Mouse (Mus musculus): Measurements from ENCODE around the gene Dld.

Gene Dld

DNA sequence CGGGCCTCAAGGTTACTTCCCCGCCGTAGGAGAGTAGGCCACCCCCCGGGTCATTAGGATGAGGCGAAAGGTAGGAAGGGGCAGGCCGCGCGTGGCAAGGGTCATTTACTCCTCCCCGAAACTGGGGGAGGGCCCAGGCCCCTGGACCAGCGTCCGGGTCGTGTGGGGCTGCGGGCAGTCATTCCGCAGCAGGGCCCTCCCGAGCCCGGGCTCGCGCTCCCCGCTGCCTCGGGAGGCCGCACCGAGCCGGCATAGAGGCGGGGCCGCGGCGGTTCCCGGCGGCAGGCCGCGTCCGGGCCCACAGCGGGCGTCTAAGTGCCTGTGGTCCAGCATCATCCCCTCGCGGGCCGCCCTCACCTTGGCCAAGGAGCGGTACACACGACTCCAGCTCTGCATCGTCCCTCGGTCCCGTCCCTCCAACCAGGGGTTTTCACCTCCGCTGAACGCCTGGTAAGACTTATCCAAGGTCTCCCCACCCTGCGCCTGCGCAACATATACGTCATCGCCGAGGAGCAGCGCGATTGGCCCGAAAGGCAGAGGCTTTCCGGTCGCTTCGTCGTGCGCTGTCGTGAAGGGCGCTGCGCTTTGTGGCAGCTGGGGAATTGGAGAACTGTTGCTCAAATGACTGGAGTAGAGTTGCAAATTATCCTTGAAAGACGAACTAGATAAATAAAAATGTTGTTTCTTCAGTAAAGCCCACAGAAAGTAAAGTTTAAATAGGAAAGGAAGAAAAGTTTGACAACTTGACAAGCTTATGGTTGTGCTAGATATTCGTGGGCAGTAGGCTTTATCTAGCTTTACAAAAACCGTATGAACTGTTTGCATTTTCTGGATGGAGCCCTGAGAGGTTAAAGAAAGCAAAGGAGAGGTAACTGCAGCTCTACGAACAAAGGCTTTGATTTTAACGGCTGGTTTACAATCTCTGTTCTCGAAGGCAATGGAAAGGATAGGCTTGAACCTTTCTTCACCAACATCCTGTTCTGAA, at the start of gene Dld:
TSS of gene Dld (minus strand) at position 510 of the 985 bp plus-strand sequence.
- peak; percentile 96 for DNase-seq

DNA sequence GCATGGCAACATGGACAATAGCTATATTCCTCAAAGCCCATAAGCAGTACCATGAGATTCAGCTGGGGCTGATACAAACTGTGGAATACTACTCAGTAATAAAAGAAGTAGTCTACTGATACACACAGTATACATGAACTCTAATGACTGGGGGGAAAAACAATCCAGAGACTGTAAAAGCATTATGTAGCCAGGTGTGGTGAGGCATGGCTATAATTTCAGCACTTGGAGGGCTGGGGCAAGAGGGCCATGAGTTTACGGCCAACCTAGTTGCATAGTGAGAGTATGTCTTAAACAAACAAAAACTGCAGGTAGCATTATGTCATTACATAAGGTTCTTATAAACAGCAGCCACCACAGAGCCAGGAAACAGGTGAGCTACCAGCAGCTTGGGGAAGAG, 49.6 kb upstream of the Dld start:
- no peak for DNase-seq

DNA sequence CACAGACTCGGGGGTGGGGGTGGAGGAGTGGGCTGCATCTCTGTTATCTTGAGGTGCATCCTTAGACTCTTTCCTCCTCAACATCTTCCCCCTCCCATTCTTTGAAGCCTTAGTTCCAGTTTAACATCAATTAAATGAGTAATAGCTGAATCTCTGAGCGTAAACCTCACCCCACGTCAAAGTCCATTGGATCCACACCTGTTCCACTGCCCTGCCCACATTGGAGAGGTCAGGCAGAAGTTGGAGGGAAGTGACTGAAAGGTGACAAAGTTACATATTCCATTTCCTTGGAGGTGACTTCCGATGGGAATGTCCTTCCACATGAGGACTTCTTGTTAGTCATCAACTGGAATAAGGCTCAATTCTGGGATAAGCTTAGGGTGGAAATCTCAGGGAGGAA, 46.5 kb upstream of the Dld start:
- DNase-seq, result no peak

DNA sequence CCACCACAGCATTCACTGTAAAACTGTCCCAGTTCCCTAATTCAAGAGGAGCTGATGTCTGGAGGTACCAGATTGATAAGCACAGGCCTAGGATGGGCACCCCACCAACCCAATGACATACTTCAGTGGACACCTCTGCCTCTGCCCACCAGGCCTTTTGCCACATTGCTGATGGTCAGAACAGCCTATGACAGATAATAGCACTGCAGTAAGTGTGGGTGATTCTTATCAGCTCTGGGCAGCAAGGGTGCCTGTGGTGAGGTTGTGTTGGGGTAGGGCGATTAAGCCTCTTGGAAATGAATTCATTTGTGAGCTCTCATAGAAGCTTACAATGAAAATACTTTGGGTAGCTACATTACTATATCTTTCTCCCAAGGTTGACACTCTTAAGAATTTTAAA, 44.6 kb upstream of the Dld start:
- DNase-seq, result no peak

DNA sequence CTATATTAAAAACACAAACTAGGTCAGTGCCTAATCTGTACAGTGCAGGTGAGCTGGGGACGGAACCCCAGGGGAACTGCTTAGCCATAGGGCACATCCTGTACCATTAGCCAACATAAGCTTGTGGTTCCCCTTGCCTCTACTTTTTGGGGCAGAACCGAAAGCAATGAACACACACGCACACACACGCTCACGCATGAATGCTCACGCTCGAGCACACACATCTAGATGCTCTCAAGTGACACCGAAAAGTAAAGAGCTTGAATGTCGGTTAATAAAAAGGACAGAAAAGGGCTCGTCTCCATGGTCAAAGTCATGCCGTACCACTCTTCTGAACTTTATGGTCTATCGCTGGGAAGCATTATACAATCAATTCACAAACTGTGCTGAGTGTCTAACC, 40.4 kb upstream of the Dld start:
- DNase-seq, result no peak

DNA sequence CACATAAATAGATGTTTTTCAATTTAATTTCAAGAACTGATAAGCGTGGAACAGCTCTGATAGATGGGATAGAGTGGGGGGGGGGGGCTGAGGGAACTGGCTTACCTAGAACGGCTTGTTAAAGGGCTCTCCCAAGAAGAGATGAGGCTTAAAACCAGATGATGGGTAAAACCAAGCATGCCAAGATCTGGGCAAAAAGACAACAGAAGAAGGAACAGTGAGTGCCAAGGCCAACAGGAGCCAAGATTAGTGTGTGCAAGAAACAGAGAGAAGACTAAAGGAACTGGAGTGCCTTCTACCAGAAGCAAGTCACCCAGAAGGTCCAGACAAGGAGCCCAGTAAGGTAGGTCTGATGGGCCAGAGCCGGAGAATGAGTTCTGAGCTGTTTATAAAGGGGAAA, 39.3 kb upstream of the Dld start, which contains the start of gene Slc26a3:
TSS of gene Slc26a3 (plus strand) at position 301 of the 400 bp plus-strand sequence.
- DNase-seq, result no peak

DNA sequence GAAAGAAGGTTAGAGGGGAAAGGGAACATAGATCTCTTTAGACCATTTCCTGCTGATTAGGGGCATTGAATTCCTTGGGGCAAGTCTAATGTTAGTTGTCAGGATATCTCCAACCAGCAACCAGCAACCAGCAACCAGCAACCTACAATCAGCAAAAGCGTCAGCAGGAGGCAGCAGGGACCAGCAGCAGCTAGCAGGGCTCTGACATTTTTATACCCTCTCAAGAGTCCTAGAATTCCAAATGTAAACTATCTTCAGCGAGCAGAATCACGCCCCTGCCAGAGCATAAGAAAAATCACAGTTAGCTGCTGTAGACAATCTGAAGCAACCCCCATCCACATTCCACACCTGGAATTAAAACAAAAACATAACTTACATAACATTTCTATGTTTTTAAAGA, 36.0 kb upstream of the Dld start:
- DNase-seq, result no peak

DNA sequence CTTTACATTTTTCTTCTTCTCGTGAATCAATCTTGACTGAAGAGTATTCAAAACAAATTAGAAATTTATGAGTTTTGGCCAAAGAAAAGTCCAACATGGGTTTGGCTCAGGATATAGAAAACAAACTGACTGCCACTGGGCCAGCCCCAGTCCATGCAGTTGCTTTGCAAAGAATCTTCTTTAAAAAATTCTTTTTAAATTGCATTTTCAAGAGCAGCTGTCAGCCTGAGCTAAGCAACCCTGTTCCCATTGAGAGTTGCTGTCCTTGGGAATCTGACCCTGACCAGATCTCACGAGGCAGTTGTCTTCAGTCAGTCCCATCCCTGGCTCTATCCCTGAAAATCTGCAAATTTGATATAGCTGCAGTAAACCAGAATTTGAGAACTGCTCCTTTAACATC, 31.2 kb upstream of the Dld start:
- no peak for DNase-seq

DNA sequence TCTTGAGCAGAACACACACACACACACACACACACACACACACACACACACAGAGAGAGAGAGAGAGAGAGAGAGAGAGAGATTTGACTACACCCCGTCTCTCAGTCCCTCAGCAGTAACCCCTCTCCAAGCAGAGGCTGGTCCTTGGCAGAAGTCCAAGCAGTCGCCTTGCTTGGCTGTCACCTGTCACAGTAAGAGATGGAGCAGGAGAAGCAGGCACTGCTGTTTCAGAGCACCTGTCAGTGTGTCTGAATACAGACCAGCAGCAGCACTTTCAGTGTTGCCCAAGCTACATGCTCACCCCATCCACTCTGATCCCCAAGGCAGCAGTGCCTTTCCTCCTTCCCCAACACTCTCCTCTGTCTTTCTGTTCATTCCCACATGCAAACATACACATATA, 29.6 kb upstream of the Dld start:
- no peak for DNase-seq

DNA sequence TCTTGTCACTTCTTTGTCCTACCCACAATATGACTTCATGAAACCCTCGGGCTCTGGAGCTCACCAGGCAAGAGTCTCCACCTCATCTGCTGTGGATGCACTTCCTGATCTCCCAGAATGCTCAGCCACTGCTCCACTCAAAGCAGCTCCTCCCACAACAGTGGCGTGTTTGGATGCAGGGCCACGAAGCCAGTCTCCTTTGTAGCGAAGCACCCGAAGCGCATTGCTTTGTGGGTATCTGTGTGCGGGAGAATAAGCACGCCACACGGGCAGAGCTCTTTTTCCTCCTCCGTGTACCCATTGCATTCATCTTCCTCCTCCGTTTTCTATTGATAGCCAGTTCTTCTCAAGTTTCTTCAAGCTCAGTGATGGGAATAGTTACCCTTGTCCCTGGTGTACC, 26.0 kb upstream of the Dld start:
- no peak for DNase-seq

DNA sequence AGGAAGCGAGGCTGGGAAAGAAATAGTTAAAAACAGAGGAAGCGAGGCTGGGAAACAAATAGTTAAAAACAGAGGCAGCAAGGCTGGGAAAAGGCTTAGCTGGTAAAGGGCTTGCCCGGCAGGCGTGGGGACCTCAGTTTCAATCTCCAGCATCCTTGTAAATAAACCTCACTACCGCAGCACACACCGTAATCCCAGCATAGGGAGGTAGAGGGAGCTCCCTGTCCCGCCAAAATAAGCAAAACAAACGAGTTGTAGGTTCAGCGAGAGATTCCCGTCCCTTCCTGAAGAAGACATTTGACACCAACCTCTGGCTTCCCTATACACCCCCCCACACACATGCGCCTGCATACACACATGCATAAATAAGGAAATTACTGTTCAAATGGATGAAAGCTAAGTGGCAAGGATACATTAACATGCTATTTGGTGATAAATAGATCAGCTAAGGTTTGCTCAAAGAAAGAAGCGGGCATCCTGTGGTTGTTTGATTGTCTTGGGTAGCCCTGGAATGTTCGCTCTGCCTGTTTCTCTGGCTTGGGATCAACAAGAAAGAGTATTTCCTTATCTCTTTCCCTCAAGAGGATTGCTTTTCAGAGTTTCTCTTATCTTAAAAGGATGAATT, 25.2 kb upstream of the Dld start:
- DNase-seq, result no peak

DNA sequence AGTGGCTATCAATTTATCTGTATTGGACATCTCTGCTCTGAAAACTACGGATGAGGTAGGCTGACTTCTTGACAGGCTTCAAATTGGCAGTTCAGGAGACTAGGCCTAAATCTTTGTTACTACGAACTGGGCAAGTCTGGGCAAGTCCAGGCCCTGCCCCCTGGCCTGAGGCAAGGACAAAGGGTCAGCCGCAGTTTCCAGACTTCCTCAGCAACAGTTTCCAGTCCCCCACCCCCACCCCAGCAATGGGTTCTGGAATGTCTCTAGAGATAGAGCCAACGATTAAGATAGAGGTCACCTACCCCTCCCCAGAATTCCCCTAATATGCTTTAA, 24.0 kb upstream of the Dld start:
- DNase-seq, result no peak

DNA sequence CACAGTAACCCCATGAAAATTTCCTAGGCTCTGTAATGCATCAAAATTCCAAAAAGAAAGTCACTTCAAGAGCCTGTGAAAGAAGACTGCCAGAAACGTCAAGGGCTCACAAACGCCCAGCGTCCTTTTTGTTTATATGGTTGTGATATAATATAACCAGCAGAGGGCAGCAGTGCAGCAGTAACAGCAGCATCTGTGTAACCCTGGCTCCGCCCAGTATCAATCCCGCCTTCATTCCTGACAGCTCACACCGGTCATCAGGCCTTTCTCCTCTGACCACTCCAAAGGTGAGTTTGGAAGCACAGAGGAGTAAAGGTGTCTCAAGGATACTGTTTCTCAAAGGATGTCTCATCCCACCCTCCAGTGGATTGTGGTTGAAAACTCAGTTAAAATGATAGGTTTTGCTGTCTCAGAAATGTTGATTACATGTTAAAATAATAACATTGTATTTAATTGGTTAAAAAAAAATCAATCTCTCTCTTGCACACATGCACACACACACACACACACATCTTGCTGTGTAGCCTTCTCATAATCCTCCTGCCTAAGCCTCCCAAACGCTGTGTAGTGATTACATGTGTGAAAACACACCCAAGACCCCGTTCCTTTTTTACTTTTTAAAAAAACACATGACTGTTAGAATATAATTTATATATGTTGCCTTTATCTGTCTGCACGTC, 23.5 kb upstream of the Dld start:
- peak; percentile 69 for DNase-seq

DNA sequence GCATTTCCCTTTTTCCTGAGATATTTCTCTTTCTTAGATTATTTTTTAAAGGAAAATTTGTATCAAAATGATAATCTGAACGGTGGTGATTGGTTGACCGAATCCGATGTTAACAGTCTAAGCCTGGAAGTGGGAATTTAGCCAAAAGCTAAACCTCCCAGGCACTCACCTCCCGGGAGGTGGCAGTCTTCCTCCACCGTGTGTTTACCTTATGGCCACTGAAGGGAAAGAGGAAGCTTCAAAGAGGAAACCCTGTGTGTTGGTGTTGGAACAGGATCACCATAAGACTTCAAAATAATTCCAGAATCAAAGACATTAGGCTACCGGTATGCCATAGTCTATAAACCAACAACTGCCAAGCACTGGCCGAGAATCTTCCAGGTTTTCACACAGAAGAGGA, 18.4 kb upstream of the Dld start:
- no peak for DNase-seq

DNA sequence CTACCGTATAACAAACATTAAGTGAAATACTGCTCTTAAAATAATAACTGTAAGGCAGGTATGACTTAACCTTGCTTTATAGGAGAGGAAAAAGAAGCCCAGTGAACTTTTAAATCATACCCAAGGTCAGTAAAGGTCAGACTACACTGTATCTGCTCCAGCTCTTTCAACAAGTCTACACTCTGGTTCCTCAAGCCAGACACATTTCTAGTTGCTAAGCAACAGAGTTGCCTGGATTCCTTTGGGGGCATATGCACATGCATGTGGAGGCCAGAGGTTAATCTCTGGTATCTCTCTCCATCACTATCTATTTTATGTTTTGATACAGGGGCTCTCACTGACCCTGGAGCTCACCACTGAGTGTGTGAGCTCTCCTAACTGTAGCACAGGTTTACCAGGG, 17.9 kb upstream of the Dld start:
- DNase-seq, result no peak

DNA sequence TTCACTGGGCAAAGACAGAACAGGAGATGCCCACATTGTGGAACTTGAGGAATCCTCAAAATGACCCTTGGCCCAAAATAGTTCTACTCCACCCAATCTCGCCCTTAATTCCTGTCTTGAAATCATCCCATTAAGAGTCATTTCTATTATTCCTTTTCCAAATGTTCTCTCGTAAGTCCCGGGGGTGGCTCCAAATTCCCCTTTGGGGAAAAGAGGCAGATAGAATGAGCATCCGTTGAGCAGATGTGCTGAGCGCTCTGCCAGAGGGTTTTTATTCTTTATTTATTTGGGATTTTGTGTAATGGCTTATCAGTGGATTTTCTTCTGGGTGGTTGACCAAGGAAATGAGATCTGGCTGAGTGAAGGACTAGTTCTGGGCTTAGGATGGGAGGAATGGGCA, 16.5 kb upstream of the Dld start:
- no peak for DNase-seq

DNA sequence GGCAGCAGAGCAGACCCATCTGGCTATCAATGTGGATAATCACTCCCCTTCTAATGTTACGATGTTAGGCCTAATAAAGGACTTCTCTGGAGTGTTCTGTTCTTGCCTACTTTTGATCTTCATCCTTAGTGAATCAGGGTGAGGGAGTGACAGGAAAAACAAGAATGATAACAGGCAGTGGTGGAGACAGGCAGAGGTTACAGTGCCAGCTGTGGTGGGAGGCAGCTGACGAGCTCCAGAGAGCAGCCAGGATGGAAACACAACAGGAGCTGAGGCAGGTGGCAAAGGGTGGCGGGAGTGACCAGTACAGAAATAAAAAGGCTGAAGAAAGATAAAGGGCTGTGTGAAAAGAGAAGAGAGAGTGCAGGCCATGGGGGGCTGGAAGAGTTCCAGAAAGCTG, 15.2 kb upstream of the Dld start:
- no peak for DNase-seq

DNA sequence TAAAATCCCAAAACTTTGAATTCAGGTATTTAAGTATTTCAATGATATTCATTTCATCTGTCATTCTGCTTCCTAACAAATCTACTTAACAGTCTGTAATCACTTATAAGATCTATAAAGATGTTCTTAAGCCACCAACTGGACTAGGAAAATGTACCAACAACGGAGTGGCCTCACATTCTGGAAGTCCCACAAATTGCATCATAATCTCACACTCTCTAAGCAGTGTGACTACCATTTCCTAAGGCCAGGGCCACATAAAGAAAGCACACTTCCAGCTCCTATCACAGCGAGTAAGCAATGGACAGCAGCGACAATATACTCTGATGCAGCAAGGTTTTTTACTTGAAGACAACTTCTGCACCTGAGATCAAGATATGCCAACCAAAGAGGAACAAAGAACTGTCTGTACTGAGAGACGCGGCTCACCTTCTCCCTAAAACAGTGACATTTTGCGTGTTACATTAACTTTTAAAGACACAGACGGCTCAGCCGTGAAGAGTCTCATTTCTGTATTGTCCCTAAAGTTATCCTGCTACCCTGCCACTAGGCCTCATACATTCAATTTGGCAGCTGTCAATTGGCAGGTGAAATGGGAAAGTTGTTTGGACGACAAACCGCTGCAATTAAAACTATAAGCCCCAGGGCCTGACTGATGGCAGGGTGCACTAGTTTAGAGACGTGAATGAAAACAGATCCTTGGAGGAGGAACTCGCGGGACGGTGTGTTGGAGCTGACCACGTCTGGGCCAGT, 886 bp downstream of the Dld start:
- DNase-seq, result no peak

DNA sequence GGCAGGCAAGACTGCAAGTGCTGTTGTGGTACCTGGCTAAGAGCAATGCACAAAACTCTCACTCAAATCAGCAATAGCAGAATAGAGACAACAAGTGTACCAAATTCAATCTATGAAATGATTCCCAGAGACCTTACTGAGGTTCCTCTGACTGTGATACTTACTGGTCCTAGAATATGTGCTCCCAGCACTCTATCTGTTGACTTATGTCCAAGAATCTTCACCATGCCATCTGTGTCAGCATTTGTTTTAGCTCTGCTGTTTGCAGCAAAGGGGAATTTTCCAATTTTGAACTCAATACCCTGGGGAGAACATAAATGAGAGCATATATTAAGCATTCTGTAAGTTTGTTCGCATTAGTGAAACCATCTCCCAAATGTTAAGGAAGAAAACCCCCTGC, 18.0 kb downstream of the Dld start:
- no peak for DNase-seq

DNA sequence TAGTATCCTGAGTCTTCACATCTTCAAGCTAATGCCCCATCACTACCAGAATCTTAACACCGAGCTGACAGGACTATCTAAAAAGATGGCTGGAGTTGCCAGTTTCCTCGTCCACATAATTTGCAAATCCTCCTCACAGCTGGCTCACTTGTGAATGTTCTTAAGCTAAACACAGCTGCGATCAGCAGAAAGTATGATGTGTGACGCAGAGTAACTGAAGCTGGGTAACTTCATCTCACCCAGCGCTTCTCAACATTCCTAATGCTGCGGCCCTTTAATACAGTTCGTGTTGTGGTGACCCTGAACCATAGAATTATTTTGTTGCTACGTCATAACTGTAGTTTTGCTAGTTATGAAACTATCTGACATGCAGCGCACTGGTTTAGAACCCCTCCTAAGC, 24.1 kb downstream of the Dld start:
- no peak for DNase-seq

DNA sequence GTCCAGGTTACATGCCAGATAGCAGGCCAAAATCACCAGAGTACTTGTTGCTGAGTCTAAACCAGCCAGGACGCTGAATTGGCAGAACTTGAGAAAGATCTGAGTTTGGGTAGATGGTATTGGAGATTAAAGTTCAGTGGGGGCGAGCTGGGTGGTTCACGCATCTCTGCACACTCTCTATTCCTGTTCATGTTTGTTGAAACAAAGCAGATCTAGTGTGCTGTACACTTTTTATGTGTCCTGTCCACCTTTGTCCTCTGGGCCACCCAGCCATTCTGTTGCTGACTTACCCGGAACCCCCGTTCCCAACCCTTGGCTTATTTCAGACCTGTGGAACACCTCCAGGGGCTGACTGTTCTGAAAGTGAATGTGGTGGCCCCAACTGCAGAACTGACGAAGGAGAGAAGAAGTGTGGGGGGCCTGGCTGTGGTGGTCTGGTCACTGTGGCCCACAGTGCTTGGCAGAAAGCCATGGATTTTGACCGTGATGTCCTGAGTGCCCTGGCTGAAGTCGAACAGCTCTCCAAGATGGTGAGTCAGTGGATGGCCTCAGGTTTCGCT, 28.0 kb downstream of the Dld start:
- DNase-seq, result peak; percentile 30

DNA sequence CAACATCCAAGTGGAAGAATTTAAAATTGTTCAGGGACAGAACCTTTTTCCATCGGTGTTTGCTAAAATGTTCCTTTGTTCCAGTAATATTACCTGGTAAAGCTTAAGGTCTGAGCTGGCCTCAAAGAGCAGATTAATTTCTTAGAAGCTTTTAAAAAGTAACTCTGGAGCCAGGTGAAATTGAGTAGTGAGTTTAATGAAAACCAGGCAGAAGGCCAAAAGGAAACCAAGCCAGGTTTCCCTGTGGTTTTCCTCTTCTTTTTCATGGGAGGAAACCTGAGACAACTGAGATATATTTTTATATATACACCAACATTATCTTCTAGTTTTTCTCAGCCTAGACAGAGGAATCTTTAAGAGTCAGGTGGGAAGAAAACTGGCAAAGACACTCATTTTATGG, 29.7 kb downstream of the Dld start:
- no peak for DNase-seq

DNA sequence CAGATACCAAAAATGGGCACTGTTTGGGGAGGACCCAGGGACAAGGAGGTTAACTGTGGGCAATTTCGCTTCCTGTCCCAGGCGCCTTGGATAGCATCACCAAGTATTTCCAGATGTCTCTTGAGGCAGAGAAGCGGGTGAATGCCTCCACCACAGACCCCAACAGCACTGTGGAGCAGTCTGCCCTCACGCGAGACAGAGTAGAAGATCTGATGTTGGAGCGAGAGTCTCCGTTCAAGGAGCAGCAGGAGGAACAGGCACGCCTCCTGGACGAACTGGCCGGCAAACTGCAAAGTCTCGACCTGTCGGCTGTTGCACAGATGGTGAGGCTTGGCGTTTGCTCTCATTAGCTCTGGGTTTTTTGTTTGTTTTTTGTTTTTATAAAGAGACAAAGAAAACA, 30.4 kb downstream of the Dld start:
- no peak for DNase-seq

Measured in kidney, adult 11 months (tissue).